In genomic region chr6:23457748-23458147, GRCm38 (mm10) we compare ENCODE assay signal across 9 mouse cellular contexts.
DNase-seq lines count a peak whose midpoint lies in the region; ATAC-seq lines count a peak whose summit lies in the region.
"Had no signal": no experiment of that assay in that cellular context is flagged by ENCODE, and none has a peak within 500 bp of the region (broad histone marks: within the 10 kb centered on the region; RNA-seq: fewer than 3 reads in every experiment).

No protein-coding gene starts in this region.

- 4% methylated on average over 5 of the region's 5 CpGs for WGBS in intestine, embryonic 14.5 days
- WGBS in intestine, embryonic 15.5 days = 3% methylated on average over 5 of the region's 5 CpGs
- 2% methylated on average over 5 of the region's 5 CpGs for WGBS in midbrain, embryonic 10.5 days

- H3K4me3 ChIP-seq in intestine, embryonic 14.5 days (ENCODE audit: low read depth, low read length) = no peak overlapping the region
- no peak overlapping the region for H3K4me3 ChIP-seq in intestine, embryonic 15.5 days (replicated peaks)
- H3K4me3 ChIP-seq in midbrain, embryonic 10.5 days = no peak overlapping the region
- H3K4me3 ChIP-seq: megakaryocyte, embryonic 14.5 days had no signal

- DNase-seq in intestine, embryonic 14.5 days (ENCODE audit: low spot score) = peak; percentile 86
- peak; percentile 22 for DNase-seq in adrenal gland, adult 8-10 months
- DNase-seq in embryo, embryonic 10 days (ENCODE audit: low spot score) = peak; percentile 92
- peak; percentile 8 to 52 for DNase-seq in heart, postnatal 36 days
- DNase-seq in left cerebral cortex, adult 18-20 months (ENCODE audit: low spot score in 2 of 2) = peak; percentile 53 to 77
- DNase-seq in midbrain, embryonic 10.5 days (ENCODE audit: low spot score) = peak; percentile 79
- DNase-seq in splenic B cell, adult 2 months (ENCODE audit: low read depth, low spot score) = peak; percentile 19

- H3K27me3 ChIP-seq in intestine, embryonic 14.5 days (replicated peaks; ENCODE audit: control insufficient read depth, insufficient read depth, low read length) = no peaks in the 10 kb centered on the region
- H3K27me3 ChIP-seq in intestine, embryonic 15.5 days (replicated peaks) = no peaks in the 10 kb centered on the region
- peaks cover 10% of the 10 kb centered on the region; the same call in 1 of the 2 replicates for H3K27me3 ChIP-seq in midbrain, embryonic 10.5 days (ENCODE audit: low read depth, poor library complexity, severe bottlenecking)
- no peaks in the 10 kb centered on the region for H3K27me3 ChIP-seq in splenic B cell, adult 2 months (ENCODE audit: control insufficient read depth, insufficient read depth, low read length, poor library complexity, severe bottlenecking)
- H3K27me3 ChIP-seq: megakaryocyte, embryonic 14.5 days had no signal

- intact Hi-C loops in heart, postnatal 36 days (cut with DNase I) = loop anchor here (10.0 kb wide), 1 partner anchor 273 kb away; no protein-coding TSS in a partner anchor

- H3K4me1 ChIP-seq in intestine, embryonic 14.5 days (replicated peaks; ENCODE audit: control insufficient read depth, insufficient read depth, low read length) = no peaks in the 10 kb centered on the region
- no peaks in the 10 kb centered on the region for H3K4me1 ChIP-seq in intestine, embryonic 15.5 days (replicated peaks)
- H3K4me1 ChIP-seq in midbrain, embryonic 10.5 days = no peaks in the 10 kb centered on the region
- H3K4me1 ChIP-seq: megakaryocyte, embryonic 14.5 days had no signal

- no peaks in the 10 kb centered on the region for H3K36me3 ChIP-seq in intestine, embryonic 14.5 days (ENCODE audit: control insufficient read depth, insufficient read depth, low read length)
- H3K36me3 ChIP-seq in intestine, embryonic 15.5 days = no peaks in the 10 kb centered on the region
- no peaks in the 10 kb centered on the region for H3K36me3 ChIP-seq in midbrain, embryonic 10.5 days
- no peaks in the 10 kb centered on the region for H3K36me3 ChIP-seq in splenic B cell, adult 2 months (ENCODE audit: control insufficient read depth, insufficient read depth, low read length, poor library complexity, severe bottlenecking)

- no peak overlapping the region for H3K9ac ChIP-seq in intestine, embryonic 14.5 days (ENCODE audit: low read length)
- no peak overlapping the region for H3K9ac ChIP-seq in intestine, embryonic 15.5 days

- no peak overlapping the region for H3K27ac ChIP-seq in intestine, embryonic 14.5 days (ENCODE audit: low read depth)
- no peak overlapping the region for H3K27ac ChIP-seq in intestine, embryonic 15.5 days
- no peak overlapping the region for H3K27ac ChIP-seq in midbrain, embryonic 10.5 days (replicated peaks)

- no peak overlapping the region for H3K4me2 ChIP-seq in intestine, embryonic 14.5 days (ENCODE audit: low read length)
- H3K4me2 ChIP-seq in intestine, embryonic 15.5 days (replicated peaks) = no peak overlapping the region

- ATAC-seq in intestine, embryonic 14.5 days (replicated peaks; ENCODE audit: low FRiP score, low TSS enrichment, low read depth) = no peak
- ATAC-seq in intestine, embryonic 15.5 days = no peak

- H3K9me3 ChIP-seq in intestine, embryonic 14.5 days (ENCODE audit: control insufficient read depth, low read length) = no peaks in the 10 kb centered on the region
- no peaks in the 10 kb centered on the region for H3K9me3 ChIP-seq in intestine, embryonic 15.5 days
- H3K9me3 ChIP-seq in midbrain, embryonic 10.5 days (replicated peaks) = no peaks in the 10 kb centered on the region
- H3K9me3 ChIP-seq: megakaryocyte, embryonic 14.5 days had no signal

Comparison
In these comparisons a context has a peak if more than half of its experiments do, and no peak if none do; other contexts are left out.
1. DNase-seq: peak in every context shown above with its lines; median percentile 92 in embryo, embryonic 10 days; 86 in intestine, embryonic 14.5 days; 79 in midbrain, embryonic 10.5 days; 65 in left cerebral cortex, adult 18-20 months; 30 in heart, postnatal 36 days; 22 in adrenal gland, adult 8-10 months; 19 in splenic B cell, adult 2 months.